Mouse (Mus musculus) E14TG2a.4 (cell line): ENCODE measurements around the gene Eaf2.

Source experiments
- CTCF ChIP-seq: conservative IDR thresholded peaks from 2 replicates; pipeline ENCODE4 v1.5.1; 2014; ENCODE audit warnings: low read length
- NANOG ChIP-seq: IDR thresholded peaks from 2 replicates; pipeline ENCODE4 v1.6.1; 2014; ENCODE audit warnings: borderline replicate concordance, low read length, mixed read lengths

GRCm38 (mm10) chr16:36770191-36770771, 104.5 kb downstream of the Eaf2 start:
- TF ChIP-seq CTCF (no peak), NANOG (no peak)
